Mouse (Mus musculus) midbrain, postnatal 0 days (tissue): Measurements from ENCODE around the gene Serpini1. TPM values are rescaled to one million over a fixed set of nuclear protein-coding genes. Genes with fewer than 3 reads are reported as not detected.

Experiments used
- ATAC-seq: fragments of 200-750 bp; cut with Nextera tagmentation; 2 replicates; pipeline ENCODE4 v1.8.0; 2017; ENCODE audit warnings: moderate number of reproducible peaks, mild to moderate bottlenecking, moderate TSS enrichment, moderate library complexity; ENCODE audit not compliant: low FRiP score
- DNase-seq: peaks from one replicate; pipeline ENCODE4 v3.0.0-alpha.2; 2015; ENCODE audit warnings: low spot score
- H3K27ac ChIP-seq: fragments of 300-500 bp; sonication (generic); 2 replicates; pipeline ENCODE4 v1.5.1; 2014; ENCODE audit warnings: low read depth, mild to moderate bottlenecking, low read length, mixed read lengths
- H3K27me3 ChIP-seq: fragments of 300-500 bp; sonication (generic); 2 replicates; pipeline ENCODE4 v1.6.1; 2014; ENCODE audit warnings: low read length, control low read depth, mixed read lengths; ENCODE audit not compliant: insufficient read depth
- H3K36me3 ChIP-seq: fragments of 300-500 bp; sonication (generic); 2 replicates; pipeline ENCODE4 v1.6.1; 2014; ENCODE audit warnings: low read length, control low read depth, mixed read lengths; ENCODE audit not compliant: insufficient read depth
- H3K4me1 ChIP-seq: fragments of 300-500 bp; sonication (generic); 2 replicates; pipeline ENCODE4 v1.6.1; 2014; ENCODE audit warnings: mild to moderate bottlenecking, control low read depth, antibody characterized with exemption, low read length, mixed read lengths; ENCODE audit not compliant: insufficient read depth
- H3K4me2 ChIP-seq: fragments of 300-500 bp; sonication (generic); 2 replicates; pipeline ENCODE4 v1.6.1; 2014; ENCODE audit warnings: low read depth, mild to moderate bottlenecking, low read length, mixed read lengths; ENCODE audit not compliant: poor library complexity, severe bottlenecking
- H3K4me3 ChIP-seq: fragments of 300-500 bp; sonication (generic); 2 replicates; pipeline ENCODE4 v1.5.1; 2014; ENCODE audit warnings: low read depth, mild to moderate bottlenecking, low read length, moderate library complexity
- H3K9ac ChIP-seq: fragments of 300-500 bp; sonication (generic); replicated peaks from 2 replicates; pipeline ENCODE4 v1.6.1; 2014; ENCODE audit warnings: mild to moderate bottlenecking, low read length, moderate library complexity, mixed read lengths; ENCODE audit not compliant: poor library complexity, severe bottlenecking
- H3K9me3 ChIP-seq: fragments of 300-500 bp; sonication (generic); 2 replicates; pipeline ENCODE4 v1.6.1; 2016; ENCODE audit warnings: low read length, control low read depth
- CTCF ChIP-seq: IDR thresholded peaks from 2 replicates; pipeline ENCODE4 v1.5.1; 2016; ENCODE audit warnings: antibody characterized with exemption, mild to moderate bottlenecking
- WGBS: fragments of 180-500 bp; shearing (Covaris S2); extraction: QIAGEN DNeasy Blood & Tissue Kit; methylation state at CpG from one replicate; pipeline ENCODE4 v1.1.7; 2014; 5-methylcytosine and 5-hydroxymethylcytosine counted together
- polyA plus RNA-seq: library from polyadenylated mRNA; unstranded; fragments of >200 nt; fragmentation: Nextera tagmentation; extraction: Ambion mirVana; gene quantifications from 2 replicates; pipeline ENCODE4 v1.2.1, GENCODE M21; 2015
- total RNA-seq: library from RNA; depleted of rRNA; stranded (reverse); fragments of >200 nt; gene quantifications from 2 replicates; pipeline ENCODE4 v1.2.3, GENCODE M21; 2014

Serpini1 gene
- total and polyA plus RNA-seq, 2 experiments from 2014 or later = 102 to 142 TPM

DNA sequence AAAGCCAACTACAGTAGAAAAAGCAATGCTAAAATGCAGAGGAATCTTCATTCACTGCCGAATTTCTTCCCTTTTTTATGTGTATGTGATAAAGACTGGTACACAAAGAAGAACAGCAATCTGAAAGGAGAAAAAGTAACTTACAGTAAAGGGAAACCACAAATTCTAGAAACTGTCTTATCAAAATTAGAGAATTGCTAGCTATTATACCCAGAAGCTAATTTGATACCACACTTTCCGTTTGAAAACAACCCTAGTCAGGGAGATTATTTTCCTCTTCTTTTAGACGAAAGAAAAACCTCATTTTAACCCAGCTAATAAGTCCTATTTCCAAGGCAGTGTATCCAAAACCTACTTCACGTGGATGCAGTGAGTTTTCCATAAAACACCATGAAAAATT, 16.1 kb upstream of the Serpini1 start:
- H3K36me3 ChIP-seq = 0 out of 2 replicates have a peak, but pooled peaks cover 5% of the 10 kb centered on the region
- DNase-seq (no peak), ATAC-seq (no peak)
- no peaks in the 10 kb centered on the region for H3K27me3 ChIP-seq
- H3K4me2 ChIP-seq = no peak overlapping the region
- H3K4me1 ChIP-seq = no peaks in the 10 kb centered on the region
- no peak overlapping the region for H3K9ac ChIP-seq
- H3K4me3 ChIP-seq = no peak overlapping the region
- TF ChIP-seq CTCF = no peak
- no peaks in the 10 kb centered on the region for H3K9me3 ChIP-seq
- no peak overlapping the region for H3K27ac ChIP-seq
- WGBS = 87% methylated on average over 4 of the region's 4 CpGs

DNA sequence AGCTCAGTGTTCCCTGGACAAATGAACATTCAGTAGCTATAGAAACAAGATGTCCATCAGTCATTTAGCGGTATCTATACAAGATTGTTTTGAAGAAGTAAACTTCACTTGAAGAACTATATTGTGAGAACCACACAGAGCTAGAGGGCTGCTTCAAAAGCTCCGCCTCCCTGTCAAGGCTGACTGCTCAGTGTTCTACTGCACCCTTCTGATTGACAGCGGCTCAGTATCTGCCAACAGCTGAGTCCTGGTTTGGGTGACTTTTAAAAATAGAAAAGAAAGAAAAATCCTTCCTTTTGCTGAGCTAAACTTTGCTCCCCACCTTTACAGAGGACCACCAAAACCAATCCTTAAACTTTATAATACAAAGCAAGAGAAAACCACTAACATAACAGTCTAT, 14.5 kb upstream of the Serpini1 start:
- Histone ChIP-seq H3K9me3 (no peaks in the 10 kb centered on the region), H3K9ac (no peak overlapping the region), H3K36me3 (0 out of 2 replicates have a peak, but pooled peaks cover 5% of the 10 kb centered on the region), H3K4me3 (no peak overlapping the region), H3K27me3 (no peaks in the 10 kb centered on the region), H3K4me1 (no peaks in the 10 kb centered on the region), H3K27ac (no peak overlapping the region), H3K4me2 (no peak overlapping the region)
- TF ChIP-seq CTCF = no peak
- ATAC-seq (no peak), DNase-seq (no peak)
- WGBS = 66% methylated on average over 3 of the region's 3 CpGs

DNA sequence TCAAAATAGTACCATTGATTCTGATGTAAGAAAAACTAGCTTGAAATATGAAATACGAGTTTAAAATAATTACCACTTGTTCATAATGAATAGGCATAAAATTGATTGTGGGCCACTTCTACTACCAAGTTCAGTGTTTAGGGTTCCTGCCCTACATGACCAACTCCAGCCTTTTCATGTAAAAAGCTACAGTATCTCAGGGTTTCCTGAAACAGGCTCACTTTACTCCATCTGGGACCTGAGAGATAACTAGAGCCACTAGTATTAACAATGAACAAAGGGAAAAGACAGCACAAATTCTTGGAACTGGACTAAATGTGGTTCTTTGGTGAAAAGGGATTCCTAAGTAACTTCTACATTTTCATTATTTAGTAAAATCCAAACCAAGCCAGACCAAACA, 13.1 kb upstream of the Serpini1 start:
- ATAC-seq (no peak), DNase-seq (no peak)
- H3K36me3 ChIP-seq = 0 out of 2 replicates have a peak, but pooled peaks cover 3% of the 10 kb centered on the region
- H3K4me3 ChIP-seq = no peak overlapping the region
- no peaks in the 10 kb centered on the region for H3K9me3 ChIP-seq
- H3K27me3 ChIP-seq = no peaks in the 10 kb centered on the region
- 95% methylated on average over 1 of the region's 1 CpGs for WGBS
- no peak overlapping the region for H3K27ac ChIP-seq
- TF ChIP-seq CTCF = no peak
- no peak overlapping the region for H3K4me2 ChIP-seq
- no peak overlapping the region for H3K9ac ChIP-seq
- no peaks in the 10 kb centered on the region for H3K4me1 ChIP-seq

DNA sequence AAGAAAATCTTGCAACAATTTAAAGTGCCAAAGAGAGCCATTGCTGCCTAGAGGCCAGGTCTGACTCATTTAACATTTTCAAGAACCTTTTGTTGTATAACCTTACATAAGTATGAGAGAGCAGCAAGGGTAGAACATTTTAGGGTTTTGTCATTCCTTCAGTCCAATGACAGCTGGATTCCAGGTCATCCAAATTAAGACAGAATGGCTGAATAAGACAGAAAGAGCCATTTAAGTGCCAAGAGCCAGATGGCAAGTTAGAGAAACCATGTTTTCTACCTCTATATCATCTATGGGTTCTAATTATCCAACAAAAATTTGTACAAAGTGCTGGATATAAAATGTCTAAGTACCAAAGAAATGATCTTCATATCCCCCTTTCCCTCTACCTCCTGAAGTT, 6.1 kb upstream of the Serpini1 start:
- H3K4me2 ChIP-seq = no peak overlapping the region
- H3K4me3 ChIP-seq = no peak overlapping the region
- no peaks in the 10 kb centered on the region for H3K9me3 ChIP-seq
- no peak for TF ChIP-seq CTCF
- ATAC-seq = no peak
- H3K36me3 ChIP-seq = no peaks in the 10 kb centered on the region
- H3K4me1 ChIP-seq = peaks cover 5% of the 10 kb centered on the region; the same call in 1 of the 2 replicates
- H3K27ac ChIP-seq = no peak overlapping the region
- H3K9ac ChIP-seq = no peak overlapping the region
- DNase-seq = no peak
- no peaks in the 10 kb centered on the region for H3K27me3 ChIP-seq

DNA sequence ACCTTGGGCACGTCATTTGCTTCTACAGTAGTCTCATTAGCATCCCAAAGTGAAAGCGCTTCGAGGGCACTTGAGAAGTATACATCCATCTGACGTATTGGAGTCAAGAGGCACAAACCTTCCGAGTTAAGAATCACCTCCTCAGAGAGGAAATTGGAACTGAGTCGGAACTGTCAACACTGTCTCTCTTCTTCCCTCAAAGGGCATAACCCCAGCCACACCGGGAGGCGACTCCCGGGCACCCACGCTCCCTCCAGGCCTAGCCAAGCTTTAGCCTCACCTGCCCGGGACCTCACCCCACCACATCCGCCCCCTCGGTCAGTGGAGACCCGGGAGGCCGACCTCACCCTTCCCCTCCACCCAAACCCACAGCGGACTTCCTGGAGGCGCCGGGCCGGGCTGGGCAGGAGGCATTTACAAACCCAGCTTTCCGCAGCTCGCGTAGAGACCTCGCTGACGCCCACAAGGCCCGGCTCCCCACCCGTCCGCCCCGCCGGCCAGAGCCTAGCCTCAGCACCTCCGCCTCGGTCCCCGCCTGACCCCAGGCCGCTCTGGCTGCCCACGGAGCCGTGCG, 1.1 kb upstream of the Serpini1 start:
- H3K9ac ChIP-seq = peak overlapping the region; percentile 91
- DNase-seq = no peak
- no peaks in the 10 kb centered on the region for H3K36me3 ChIP-seq
- H3K4me1 ChIP-seq = peaks cover 5% of the 10 kb centered on the region; the same call in 1 of the 2 replicates
- no peaks in the 10 kb centered on the region for H3K9me3 ChIP-seq
- peak overlapping the region; percentile 70 for H3K4me2 ChIP-seq
- ATAC-seq = no peak
- under 1% methylated on average over 35 of the region's 36 CpGs for WGBS
- H3K4me3 ChIP-seq = peak overlapping the region; percentile 84
- peak overlapping the region; percentile 79 for H3K27ac ChIP-seq
- no peak for TF ChIP-seq CTCF
- no peaks in the 10 kb centered on the region for H3K27me3 ChIP-seq

DNA sequence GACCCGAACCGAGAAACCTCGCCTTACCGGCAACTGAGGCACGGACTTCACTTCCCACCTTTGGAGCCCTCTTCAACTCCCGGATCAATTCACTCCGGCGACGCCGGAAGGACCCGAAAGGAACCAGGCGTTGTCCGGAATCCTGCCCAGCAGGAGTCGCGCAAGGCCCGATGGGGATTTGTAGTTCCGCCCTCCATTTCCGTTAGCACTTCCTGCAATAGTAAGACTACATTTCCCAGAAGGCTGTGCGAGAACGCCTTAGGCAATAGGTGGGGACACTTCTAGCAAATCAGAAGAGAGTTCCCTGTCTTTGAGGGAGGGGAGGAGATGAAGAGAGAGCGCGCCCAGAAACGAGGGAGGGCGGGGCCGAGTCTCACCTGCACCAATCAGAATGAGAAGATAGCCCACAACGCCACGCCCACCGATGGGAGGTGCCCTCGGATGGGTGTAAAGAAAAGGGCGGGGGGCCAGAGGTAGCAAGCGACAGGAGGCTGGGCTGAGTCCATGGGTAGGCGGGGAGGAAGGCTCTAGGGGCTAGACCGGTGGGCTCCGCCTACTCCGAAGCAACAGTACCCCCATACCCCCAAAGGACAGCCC, 554 bp upstream of the Serpini1 start, which contains the start of gene Pdcd10:
Gene Pdcd10, minus strand, starts transcription at position 162 of the 597 bp plus-strand sequence.
- ATAC-seq (peak; percentile 98), DNase-seq (peak; percentile 100)
- Histone ChIP-seq H3K27ac (peak within 1 kb of the TSS; percentile 79), H3K4me3 (peak within 1 kb of the TSS; percentile 84), H3K9me3 (no peaks in the 10 kb centered on the region), H3K4me2 (peak within 1 kb of the TSS; percentile 70), H3K4me1 (peaks cover 5% of the 10 kb centered on the region; the same call in 1 of the 2 replicates), H3K9ac (peak within 1 kb of the TSS; percentile 91), H3K27me3 (no peaks in the 10 kb centered on the region), H3K36me3 (no peaks in the 10 kb centered on the region)
- WGBS = under 1% methylated on average over 35 of the region's 35 CpGs
- TF ChIP-seq CTCF = peak; percentile 54
